Mouse (Mus musculus) layer of hippocampus, adult 8-10 months (tissue): ENCODE data around the gene Gabpb2. TPM values are rescaled to one million over a fixed set of nuclear protein-coding genes. Genes with fewer than 3 reads are reported as not detected.

Experiments
- DNase-seq, 2 experiments: peaks; one replicate each; pipeline ENCODE4 v3.0.0; 2022; ENCODE audit warnings: low spot score in 2 of 2
- total RNA-seq, 4 experiments: library from RNA; stranded (reverse); gene quantifications; 2 replicates each; pipeline ENCODE4 v1.2.4; 2022

The Gabpb2 gene
- total RNA-seq = 10 to 100 TPM; 15.7 to 18.0 (median 17.5) TPM

DNA sequence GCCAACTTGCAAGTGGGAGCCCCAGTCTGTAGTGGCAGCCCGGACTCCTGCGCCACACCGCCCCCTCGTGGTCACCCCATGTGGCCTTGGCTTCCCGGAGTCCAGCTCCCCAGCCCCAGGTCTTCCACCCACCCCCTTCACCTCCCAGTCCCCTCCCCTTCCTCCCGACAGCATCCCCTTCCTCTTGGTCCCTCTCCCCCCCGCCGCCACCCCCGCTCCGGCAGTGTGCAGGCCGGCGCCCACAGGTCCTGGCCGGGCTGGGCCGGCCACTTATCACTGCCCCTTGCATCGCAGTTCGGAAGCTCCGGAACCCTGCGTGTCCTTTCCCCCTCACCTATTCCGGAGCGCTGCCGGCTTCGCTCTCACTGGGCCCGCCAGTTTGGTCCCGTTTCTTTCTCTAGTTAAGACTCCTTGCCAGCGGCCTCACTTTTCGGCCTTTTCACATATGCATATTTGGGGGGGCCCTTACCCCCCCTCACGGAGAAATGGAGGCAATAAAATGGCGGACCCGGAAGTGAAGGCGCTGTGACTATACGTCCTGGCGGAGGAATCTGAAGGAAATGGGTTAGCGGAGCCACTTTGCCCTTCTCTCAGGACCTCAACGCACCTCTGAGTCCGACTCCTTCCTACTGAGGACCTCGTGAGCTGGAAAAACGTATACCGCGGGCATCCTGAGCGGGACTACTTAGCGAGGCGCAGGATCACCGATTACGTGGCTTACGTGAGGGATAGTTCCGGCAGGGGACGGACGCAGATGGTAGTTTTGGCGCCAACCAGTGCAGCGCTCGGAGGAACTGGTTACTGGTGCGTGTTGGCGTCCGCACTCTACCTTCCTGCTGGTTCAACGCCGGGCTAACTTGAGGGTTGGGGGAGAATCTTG, at the start of gene Gabpb2:
Gene Gabpb2 (minus strand): TSS at position 662 of the 880 bp plus-strand sequence.
- DNase-seq = peak; percentile 81 to 89

DNA sequence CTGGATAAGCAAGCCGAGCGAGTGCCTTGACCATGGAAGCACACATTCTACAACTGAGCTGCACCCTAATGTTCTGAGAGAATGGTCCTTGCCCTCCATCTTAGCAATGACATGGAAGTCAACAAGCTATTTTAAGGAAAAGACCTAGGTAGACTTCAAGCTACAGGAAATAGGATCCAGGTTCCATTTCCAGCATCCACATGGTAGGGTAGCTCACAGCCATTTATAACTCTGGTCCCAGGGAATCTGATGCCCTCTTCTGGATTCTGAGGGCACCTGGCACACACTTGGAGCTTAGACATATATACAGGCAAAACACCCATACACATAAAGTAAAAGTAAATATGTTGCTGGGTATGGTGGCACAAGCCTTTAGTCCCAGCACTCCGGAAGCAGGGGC, 48.3 kb upstream of the Gabpb2 start:
- DNase-seq = no peak

DNA sequence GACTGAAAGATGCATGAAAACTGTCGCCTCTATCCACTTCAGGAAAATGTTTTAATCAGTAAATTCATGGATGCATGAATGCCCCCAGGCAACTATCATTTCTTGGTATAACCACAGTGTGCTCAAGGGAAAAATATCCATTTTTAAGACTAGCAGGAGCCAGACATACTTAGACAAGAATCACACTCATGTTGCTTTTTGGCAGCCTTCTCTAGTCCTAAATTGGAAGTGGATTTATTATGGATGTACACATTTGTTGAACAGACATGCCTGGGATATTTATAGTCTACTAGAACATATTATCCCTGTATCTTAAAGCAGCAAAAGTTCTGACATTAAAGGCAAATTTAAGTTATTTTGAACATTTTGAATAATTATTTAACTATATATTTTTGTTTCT, 47.0 kb upstream of the Gabpb2 start:
- DNase-seq = no peak

GRCm38 (mm10) chr3:95263089-95263739, 45.5 kb upstream of the Gabpb2 start:
- peak in 1 of 2 experiments; percentile 48 for DNase-seq

DNA sequence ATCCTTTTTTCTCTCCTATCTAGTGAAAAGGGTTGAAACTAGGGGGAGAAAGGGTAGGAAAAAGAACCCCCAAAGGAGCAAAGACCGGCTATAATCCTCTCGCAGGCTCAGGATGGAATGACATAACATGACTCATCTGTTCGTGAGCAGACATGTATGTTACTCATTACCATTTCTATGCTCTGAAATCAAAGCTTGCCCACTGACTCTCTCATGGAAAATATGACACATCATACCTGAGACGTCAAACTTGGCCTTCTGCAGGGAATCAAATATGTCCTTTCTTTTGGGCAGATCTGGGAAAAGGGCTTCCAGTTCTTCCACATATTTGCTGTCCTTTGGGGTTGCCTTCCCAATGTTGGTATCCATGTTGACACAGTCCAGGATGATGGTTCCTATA, 44.3 kb upstream of the Gabpb2 start:
- DNase-seq = no peak

DNA sequence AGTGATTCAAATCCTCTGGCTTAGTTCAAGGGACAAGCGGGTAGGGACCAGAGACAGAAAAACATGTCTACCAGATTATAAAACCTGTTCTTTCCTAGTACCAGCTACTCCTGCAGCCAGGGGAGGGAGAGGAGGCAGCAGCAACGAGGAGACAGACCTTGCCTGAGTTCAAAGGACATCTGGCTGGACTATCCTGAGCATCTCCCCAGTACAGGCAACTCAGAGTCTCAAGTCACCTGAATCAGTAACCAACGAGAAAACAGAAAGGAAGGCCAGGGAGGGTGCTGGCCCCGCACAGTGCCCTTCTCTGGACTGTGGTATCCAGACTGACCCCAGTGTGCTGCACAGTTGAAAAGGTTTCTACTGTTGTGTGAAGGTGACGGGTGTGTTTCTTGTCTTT, 39.2 kb upstream of the Gabpb2 start:
- no peak for DNase-seq

- no peak for DNase-seq
These were observed 33.2 kb upstream of the Gabpb2 start, which contains the start of gene Bnipl for GRCm38 (mm10) chr3:95250783-95251424. Gene Bnipl (minus strand): TSS chr3:95251193.

- no peak for DNase-seq
These were observed 32.6 kb upstream of the Gabpb2 start for GRCm38 (mm10) chr3:95250361-95250760.

GRCm38 (mm10) chr3:95247660-95248336, 30.1 kb upstream of the Gabpb2 start:
- no peak for DNase-seq

GRCm38 (mm10) chr3:95246465-95247231, 28.9 kb upstream of the Gabpb2 start:
- peak; percentile 54 to 64 for DNase-seq

- DNase-seq = no peak
These were observed 25.4 kb upstream of the Gabpb2 start for GRCm38 (mm10) chr3:95243086-95243485.

- no peak for DNase-seq
These were observed 23.8 kb upstream of the Gabpb2 start, which contains the start of gene Gm128 for GRCm38 (mm10) chr3:95241498-95241897. Gene Gm128 (minus strand): TSS chr3:95241598.

GRCm38 (mm10) chr3:95240900-95241299, 23.2 kb upstream of the Gabpb2 start:
- no peak for DNase-seq

- DNase-seq = no peak
These were observed 22.3 kb upstream of the Gabpb2 start for GRCm38 (mm10) chr3:95239971-95240370.

- no peak for DNase-seq
These were observed 21.3 kb upstream of the Gabpb2 start for GRCm38 (mm10) chr3:95239022-95239421.

DNA sequence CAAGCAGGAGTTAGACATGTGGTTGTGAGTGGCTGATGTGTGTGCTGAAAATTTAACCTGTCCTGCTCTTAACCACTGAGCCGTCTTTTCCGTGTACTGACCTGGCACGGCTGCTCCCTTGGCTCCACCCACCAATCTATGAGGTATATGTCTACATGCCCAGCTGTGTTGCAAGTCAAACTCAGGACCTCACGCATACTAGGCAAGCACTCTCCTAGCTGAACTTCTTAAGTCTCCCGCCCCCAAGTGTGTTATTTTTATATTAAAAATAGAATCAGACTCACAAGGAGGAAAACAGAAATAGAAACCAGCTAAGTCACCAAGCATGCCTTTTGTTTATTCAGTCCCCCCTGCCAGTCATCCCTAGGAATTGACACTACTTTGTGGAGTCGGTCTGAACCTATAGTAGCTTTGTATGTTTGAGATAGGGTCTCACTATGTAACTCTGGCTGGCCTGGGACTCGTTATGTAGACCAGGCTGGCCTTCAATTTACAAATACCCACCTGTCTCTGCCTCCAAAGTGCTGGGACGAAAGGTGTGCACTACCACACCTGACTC, 19.9 kb upstream of the Gabpb2 start:
- no peak for DNase-seq

DNA sequence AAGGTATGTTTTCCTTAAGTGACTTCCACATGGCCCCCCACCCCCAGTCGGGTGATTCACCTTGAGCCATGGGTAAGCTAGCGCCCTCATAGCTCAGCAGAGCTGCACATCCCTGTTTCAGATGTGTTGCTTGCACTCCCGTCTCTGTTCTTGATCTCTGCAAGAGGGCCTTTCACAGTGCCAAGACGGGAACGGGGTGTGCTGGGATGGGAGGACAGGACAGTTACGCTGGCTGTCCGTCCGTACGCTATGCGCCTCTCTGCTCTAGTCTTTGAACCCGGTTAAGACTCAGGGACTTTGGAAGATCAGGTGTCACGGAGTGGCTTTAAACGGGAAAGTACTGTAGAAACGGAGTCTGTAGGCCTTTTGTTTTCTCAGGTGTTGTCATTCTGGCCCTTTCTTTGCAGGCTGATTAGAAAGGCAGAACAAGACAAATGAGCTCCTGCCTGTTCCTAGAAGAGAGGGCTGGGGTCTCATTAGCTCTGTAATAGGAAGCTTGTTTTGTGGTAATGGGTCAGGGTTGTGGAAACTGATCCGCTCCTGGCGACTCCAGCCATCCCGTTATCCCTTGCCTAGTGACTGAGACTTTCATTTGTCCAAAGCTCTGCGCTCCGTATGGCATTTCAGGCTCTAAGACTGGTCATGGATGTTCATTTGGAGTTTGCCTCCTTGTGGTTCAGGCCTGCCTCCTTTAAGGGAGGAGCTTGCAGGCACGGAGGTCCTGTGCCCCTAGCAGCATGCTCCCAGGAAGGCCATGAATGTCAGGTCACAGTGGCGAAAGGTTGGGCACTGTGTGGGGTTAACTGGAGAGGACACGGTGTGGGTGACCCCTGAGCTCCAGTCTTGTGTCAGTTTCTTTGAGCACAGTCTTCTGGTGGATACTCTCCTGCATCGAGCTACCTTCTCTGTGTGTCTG, 17.9 kb upstream of the Gabpb2 start:
- no peak for DNase-seq

DNA sequence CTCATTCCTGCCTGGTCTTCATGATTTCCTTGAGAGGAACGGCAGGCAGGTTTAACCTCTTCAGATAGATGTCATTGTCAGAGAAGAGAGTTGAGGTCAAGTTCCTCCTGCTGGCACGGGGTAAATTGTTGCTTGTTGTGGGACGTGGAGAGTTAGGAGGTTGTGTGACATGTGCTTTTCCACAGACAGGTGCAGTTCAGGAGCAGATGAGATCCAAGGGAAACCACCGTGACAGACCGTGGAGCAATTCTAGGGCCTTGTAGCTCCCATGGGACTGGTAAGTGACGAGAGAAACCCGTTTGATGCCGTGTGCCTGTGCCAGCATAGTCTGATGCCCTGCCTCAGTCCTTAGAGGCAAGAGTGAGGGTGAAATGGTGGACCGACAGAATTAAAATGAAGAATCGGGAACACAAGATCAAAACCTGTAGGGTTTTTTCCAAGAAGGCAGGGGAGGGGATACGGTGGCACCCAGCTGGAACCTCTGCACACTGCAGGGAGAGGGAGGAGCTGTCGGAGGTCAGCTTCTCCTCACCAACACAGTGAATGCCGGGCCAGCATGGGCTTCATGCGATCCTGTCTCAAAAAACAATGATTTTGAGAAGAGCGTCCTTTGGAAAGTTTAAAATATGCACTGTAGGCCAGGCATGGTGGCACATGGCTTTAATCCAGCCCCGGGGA, 15.7 kb upstream of the Gabpb2 start:
- DNase-seq = no peak

DNA sequence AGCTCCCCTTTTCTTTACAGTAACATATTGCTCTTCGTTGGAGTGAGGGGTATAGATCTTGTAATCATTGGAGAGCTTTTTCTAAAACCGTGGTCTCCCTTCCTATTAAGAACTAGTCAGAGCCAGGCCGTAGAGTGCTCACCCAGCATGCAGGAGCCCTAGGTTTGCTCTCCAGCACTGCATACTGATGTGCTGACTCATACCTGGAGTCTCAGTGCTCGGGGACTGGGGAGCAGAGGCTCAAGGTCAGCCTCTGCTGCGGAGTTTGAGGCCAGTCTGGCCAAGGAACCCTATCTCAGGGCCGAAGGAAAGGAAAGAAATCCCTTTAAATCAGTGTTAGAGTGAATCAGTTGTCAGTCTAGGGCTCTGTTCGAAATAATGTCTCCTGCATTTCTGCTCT, 15.1 kb upstream of the Gabpb2 start:
- no peak for DNase-seq
